Mouse (Mus musculus) ES-E14 (cell line): ENCODE measurements around the gene Tsacc. TPM values are rescaled to one million over a fixed set of nuclear protein-coding genes. Genes with fewer than 3 reads are reported as not detected.

ENCODE experiments used
- DNase-seq: peaks from one replicate; pipeline ENCODE4 v3.0.0-alpha.2; 2013; ENCODE audit warnings: low read depth, low spot score
- H3K27ac ChIP-seq: 2 replicates; pipeline ENCODE4 v1.5.1; 2012; ENCODE audit warnings: low read depth, mild to moderate bottlenecking, low read length, moderate library complexity, mixed read lengths; ENCODE audit not compliant: poor library complexity, insufficient read depth, severe bottlenecking
- H3K36me3 ChIP-seq: 2 replicates; pipeline ENCODE4 v1.6.1; 2012; ENCODE audit warnings: mild to moderate bottlenecking, low read length, moderate library complexity, mixed read lengths; ENCODE audit not compliant: control insufficient read depth, poor library complexity, insufficient read depth, severe bottlenecking
- H3K4me1 ChIP-seq, 2 experiments: fragments of 150-350 bp in 1 of 2; sonication (generic) in 1 of 2; 2 replicates each; pipeline ENCODE4 v1.6.1; 2012; ENCODE audit warnings: low read length in 2 of 2, mild to moderate bottlenecking in 1 of 2, mixed read lengths in 1 of 2; ENCODE audit not compliant: control insufficient read depth in 2 of 2, insufficient read depth in 2 of 2, poor library complexity in 1 of 2
- H3K4me3 ChIP-seq, 2 experiments: fragments of 150-350 bp in 1 of 2; sonication (generic) in 1 of 2; 2 replicates each; pipeline ENCODE4 v1.5.1; 2012; ENCODE audit warnings: low read length in 2 of 2, low read depth in 1 of 2, mild to moderate bottlenecking in 1 of 2, mixed read lengths in 1 of 2; ENCODE audit not compliant: insufficient read depth in 1 of 2, poor library complexity in 1 of 2, severe bottlenecking in 1 of 2
- H3K9ac ChIP-seq: 2 replicates; pipeline ENCODE4 v1.6.1; 2012; ENCODE audit warnings: low read depth, mild to moderate bottlenecking, low read length, mixed read lengths; ENCODE audit not compliant: poor library complexity, insufficient read depth, severe bottlenecking
- H3K9me3 ChIP-seq: fragments of 150-350 bp; sonication (generic); 2 replicates; pipeline ENCODE4 v1.6.1; 2012; ENCODE audit warnings: low read depth, mild to moderate bottlenecking, low read length; ENCODE audit not compliant: control insufficient read depth, insufficient read depth
- CHD2 ChIP-seq: IDR thresholded peaks from 2 replicates; pipeline ENCODE4 v1.6.1; 2014; ENCODE audit warnings: mild to moderate bottlenecking, low read depth, low read length, inconsistent platforms
- HCFC1 ChIP-seq: IDR thresholded peaks from 2 replicates; pipeline ENCODE4 v1.6.1; 2012; ENCODE audit warnings: low read length, inconsistent platforms, borderline replicate concordance; ENCODE audit not compliant: insufficient read depth
- MAFK ChIP-seq: IDR thresholded peaks from 2 replicates; pipeline ENCODE4 v1.6.1; 2014; ENCODE audit warnings: mild to moderate bottlenecking, low read depth, low read length, inconsistent platforms; ENCODE audit not compliant: insufficient read depth
- ZC3H11A ChIP-seq: IDR thresholded peaks from 2 replicates; pipeline ENCODE4 v1.6.1; 2012; ENCODE audit warnings: low read depth, mild to moderate bottlenecking, inconsistent platforms, low read length, borderline replicate concordance
- ZNF384 ChIP-seq: IDR thresholded peaks from 2 replicates; pipeline ENCODE4 v1.6.1; 2012; ENCODE audit warnings: low read depth, low read length, inconsistent platforms
- in situ Hi-C, 2 experiments: fragments of 600-800 bp; cut with MboI; formaldehyde crosslinking; loops; one replicate each; pipeline ENCODE4 v1.15.1; 2025; ENCODE audit warnings: low sequenced_read_pairs in 2 of 2, inconsistent platforms in 1 of 2; ENCODE audit not compliant: unreplicated experiment in 2 of 2
- total RNA-seq: library from RNA; depleted of rRNA; stranded (reverse); fragments of 300-350 nt; gene quantifications from 2 replicates; pipeline ENCODE4 v1.2.3, GENCODE M21; 2012; rRNA removed

Gene Tsacc
- total RNA-seq = 8.4 and 16.7 TPM in 2 replicates

DNA sequence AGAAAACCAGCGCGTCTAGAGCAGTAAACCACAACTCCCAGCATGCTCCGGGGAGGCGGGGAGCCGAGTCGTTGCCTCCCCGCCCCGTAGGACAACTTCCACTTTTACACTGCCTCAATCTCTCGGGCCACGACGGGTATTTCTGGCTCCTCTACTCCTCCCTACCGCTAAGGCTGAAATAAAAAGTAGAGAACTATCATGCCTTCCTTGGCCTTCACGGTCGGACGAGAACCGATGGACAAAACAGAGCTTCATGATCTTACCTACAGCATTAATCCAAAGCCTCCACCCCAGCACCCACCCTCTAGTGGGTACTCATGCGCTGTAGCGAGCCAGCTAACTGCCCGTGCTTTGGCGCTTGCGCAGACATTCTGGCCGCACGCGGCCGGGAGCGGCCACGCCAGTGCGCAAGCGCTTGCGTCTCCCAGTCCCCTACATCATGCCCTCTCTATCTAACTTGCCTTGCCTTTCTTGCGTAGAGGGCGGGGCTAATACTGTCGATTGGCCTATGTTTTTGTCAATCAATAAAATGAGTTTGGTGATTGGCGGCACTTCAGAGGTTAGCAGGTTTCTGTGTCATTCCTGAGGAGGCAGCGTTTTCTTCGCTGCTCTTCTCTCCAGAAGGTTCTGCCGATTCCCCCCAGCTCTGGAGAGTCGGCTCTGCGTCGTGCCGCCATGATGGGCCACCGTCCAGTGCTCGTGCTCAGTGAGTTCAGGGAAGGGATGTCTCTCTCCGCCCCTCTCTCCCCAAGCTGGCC, at the start of gene Tsacc, which contains the start of gene Cct3:
Tsacc (minus strand) TSS at position 439 of the 758 bp plus-strand sequence.
Cct3 (plus strand) TSS at position 556 of the 758 bp plus-strand sequence.
- peaks cover 3 to 5% of the 10 kb centered on the region in 2 experiments; a peak in 3 of 4 replicates for H3K4me1 ChIP-seq
- peak within 1 kb of the TSS; percentile 89 to 97 for H3K4me3 ChIP-seq
- DNase-seq = peak; percentile 97
- H3K9me3 ChIP-seq = no peaks in the 10 kb centered on the region
- peaks cover 17% of the 10 kb centered on the region for H3K36me3 ChIP-seq
- peak within 1 kb of the TSS; percentile 95 for H3K27ac ChIP-seq
- in situ Hi-C loops = loop anchor here in 1 of 2 experiments (5.0 kb wide), 1 partner anchor 41 kb away; the partner anchor contains the start of genes Smg5 and Tmem79
- peak within 1 kb of the TSS; percentile 99 for H3K9ac ChIP-seq
- TF ChIP-seq ZC3H11A = no peak
- peak; percentile 88 for TF ChIP-seq HCFC1
- TF ChIP-seq MAFK = 0 out of 2 replicates have a peak, but pooled peaks have one; percentile 41
- TF ChIP-seq CHD2 = peak; percentile 94

- Histone ChIP-seq H3K4me1 (peaks cover 0 to 12% of the 10 kb centered on the region in 2 experiments; a peak in 1 of 4 replicates), H3K4me3 (no peak overlapping the region), H3K9ac (no peak overlapping the region), H3K27ac (no peak overlapping the region), H3K9me3 (no peaks in the 10 kb centered on the region), H3K36me3 (peaks cover 30% of the 10 kb centered on the region)
- TF ChIP-seq MAFK (no peak), HCFC1 (no peak), ZNF384 (no peak), ZC3H11A (no peak), CHD2 (no peak)
- in situ Hi-C loops = loop anchor here in 1 of 2 experiments (5.0 kb wide), 1 partner anchor 42 kb away; the partner anchor contains the start of genes Cct3 and Tsacc
- no peak for DNase-seq
Observed at GRCm38 (mm10) chr3:88339006-88339405, 42.2 kb upstream of the Tsacc start.

GRCm38 (mm10) chr3:88338316-88338715, 41.5 kb upstream of the Tsacc start:
- Histone ChIP-seq H3K9me3 (no peaks in the 10 kb centered on the region), H3K4me3 (no peak overlapping the region), H3K27ac (no peak overlapping the region), H3K9ac (no peak overlapping the region), H3K36me3 (peaks cover 23% of the 10 kb centered on the region), H3K4me1 (peaks cover 0 to 14% of the 10 kb centered on the region in 2 experiments; a peak in 1 of 4 replicates)
- TF ChIP-seq ZC3H11A (no peak), HCFC1 (no peak), MAFK (no peak), ZNF384 (no peak), CHD2 (no peak)
- in situ Hi-C loops = loop anchor here in 1 of 2 experiments (5.0 kb wide), 1 partner anchor 41 kb away; the partner anchor contains the start of genes Cct3 and Tsacc
- no peak for DNase-seq

DNA sequence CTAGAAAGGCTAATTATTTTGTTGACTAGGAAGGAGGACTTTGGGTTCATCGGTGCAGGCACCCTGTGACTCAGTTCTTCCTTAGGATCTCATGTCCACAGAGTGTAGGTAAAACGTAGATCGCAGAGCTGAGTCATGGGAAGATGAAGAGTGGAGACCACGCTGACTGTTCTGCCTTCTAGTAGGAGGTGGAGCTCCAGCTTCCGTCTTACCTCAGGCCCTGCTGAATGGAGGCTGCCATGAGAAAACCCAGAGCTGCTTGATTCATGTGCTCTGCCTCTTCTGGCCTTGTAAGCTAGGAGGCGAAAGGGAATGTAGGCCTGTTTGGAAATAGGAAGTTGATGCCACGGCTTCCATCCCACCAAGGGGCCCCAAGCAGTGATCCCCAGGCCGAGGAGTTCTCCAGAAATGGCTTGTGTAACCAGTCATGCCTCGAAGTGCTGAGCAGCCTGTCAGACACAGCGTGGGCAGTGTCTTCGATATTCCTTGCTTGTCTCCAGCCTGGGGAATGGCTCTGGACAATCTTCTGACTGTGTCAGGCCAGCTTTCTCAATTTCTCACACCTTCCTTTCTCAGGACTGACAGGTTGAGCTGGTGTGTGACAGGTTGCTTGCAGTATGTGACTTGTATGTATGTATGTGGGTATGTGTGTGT, 40.7 kb upstream of the Tsacc start:
- H3K4me1 ChIP-seq = peaks cover 0 to 18% of the 10 kb centered on the region in 2 experiments; a peak in 1 of 4 replicates
- H3K36me3 ChIP-seq = peaks cover 15% of the 10 kb centered on the region
- H3K9ac ChIP-seq = peak overlapping the region; percentile 65
- no peak for TF ChIP-seq HCFC1
- TF ChIP-seq MAFK = peak; percentile 48; the same call in 1 of the 2 replicates
- peak overlapping the region; percentile 99; the same call in 1 of the 2 replicates for H3K27ac ChIP-seq
- DNase-seq = no peak
- in situ Hi-C loops = loop anchor here in 1 of 2 experiments (5.0 kb wide), 1 partner anchor 40 kb away; the partner anchor contains the start of genes Cct3 and Tsacc
- H3K4me3 ChIP-seq = peak overlapping the region; percentile 66 to 91
- H3K9me3 ChIP-seq = no peaks in the 10 kb centered on the region
